Mouse (Mus musculus) cerebellum, adult 2 months (tissue): Measurements from ENCODE around the gene Arid4a. TPM values are rescaled to one million over a fixed set of nuclear protein-coding genes. Genes with fewer than 3 reads are reported as not detected.
A peak's percentile ranks its signal among the peaks of the same experiment; 100 is the strongest.

Experiments used
- DNase-seq, 2 experiments: peaks; one replicate each; pipeline ENCODE4 v3.0.0; 2021
- H3K27ac ChIP-seq: fragments of 200-500 bp; 2 replicates; pipeline ENCODE4 v1.5.1; 2012; ENCODE audit warnings: low read length, control low read depth, inconsistent platforms; ENCODE audit not compliant: insufficient read depth
- H3K27me3 ChIP-seq: fragments of 200-500 bp; 2 replicates; pipeline ENCODE4 v1.6.1; 2012; ENCODE audit warnings: inconsistent platforms, mild to moderate bottlenecking, low read length, moderate library complexity; ENCODE audit not compliant: control insufficient read depth, insufficient read depth
- H3K4me1 ChIP-seq: fragments of 200-500 bp; 2 replicates; pipeline ENCODE4 v1.6.1; 2011; ENCODE audit warnings: low read length; ENCODE audit not compliant: control insufficient read depth, insufficient read depth
- H3K4me3 ChIP-seq: fragments of 200-500 bp; replicated peaks from 2 replicates; pipeline ENCODE3; 2011; ENCODE audit warnings: mild to moderate bottlenecking, low read depth, low read length, control low read depth; ENCODE audit not compliant: insufficient read depth
- CTCF ChIP-seq: fragments of 200-500 bp; IDR thresholded peaks from 2 replicates; pipeline ENCODE4 v1.5.1; 2011; ENCODE audit warnings: low read depth, mild to moderate bottlenecking, control low read depth, low read length, moderate library complexity, borderline replicate concordance; ENCODE audit not compliant: insufficient read depth
- POLR2A ChIP-seq: fragments of 200-500 bp; IDR thresholded peaks from 2 replicates; pipeline ENCODE4 v1.6.1; 2011; ENCODE audit warnings: low read length, control low read depth, borderline replicate concordance; ENCODE audit not compliant: insufficient read depth
- WGBS: fragments of 180-500 bp; shearing (Covaris S2); methylation state at CpG from one replicate; pipeline ENCODE4 v1.1.7; 2018; 5-methylcytosine and 5-hydroxymethylcytosine counted together
- polyA plus RNA-seq: library from polyadenylated mRNA; depleted of rRNA; stranded (reverse); fragments of >200 nt; gene quantifications from 2 replicates; pipeline ENCODE4 v1.2.3, GENCODE M21; 2012

The Arid4a gene
- polyA plus RNA-seq, 1 experiment: 18.5 TPM

- peak overlapping the region; percentile 52; the same call in 1 of the 2 replicates for H3K27ac ChIP-seq
- H3K27me3 ChIP-seq: no peaks in the 10 kb centered on the region
- H3K4me1 ChIP-seq: peaks cover 6% of the 10 kb centered on the region
- DNase-seq: peak; percentile 95 to 97
- H3K4me3 ChIP-seq: peak overlapping the region; percentile 96
- TF ChIP-seq CTCF: no peak
- TF ChIP-seq POLR2A: peak; percentile 39; the same call in 1 of the 2 replicates
- 0% methylated on average over 7 of the region's 7 CpGs for WGBS
Observed at GRCm38 (mm10) chr12:71048117-71048516, 32.3 kb downstream of the Arid4a start.

GRCm38 (mm10) chr12:71048561-71048960, 32.8 kb downstream of the Arid4a start:
- peak overlapping the region; percentile 96 for H3K4me3 ChIP-seq
- TF ChIP-seq CTCF: no peak
- TF ChIP-seq POLR2A: no peak
- H3K4me1 ChIP-seq: peaks cover 6% of the 10 kb centered on the region
- H3K27me3 ChIP-seq: no peaks in the 10 kb centered on the region
- no peak for DNase-seq
- peak overlapping the region; percentile 52; the same call in 1 of the 2 replicates for H3K27ac ChIP-seq
- 3% methylated on average over 1 of the region's 1 CpGs for WGBS

GRCm38 (mm10) chr12:71049596-71050265, 33.9 kb downstream of the Arid4a start:
- DNase-seq: peak; percentile 44 to 59
- peak overlapping the region; percentile 10 for H3K27ac ChIP-seq
- no peaks in the 10 kb centered on the region for H3K27me3 ChIP-seq
- H3K4me1 ChIP-seq: peaks cover 6% of the 10 kb centered on the region
- peak overlapping the region; percentile 59 for H3K4me3 ChIP-seq
- WGBS: 7% methylated on average over 10 of the region's 10 CpGs
- TF ChIP-seq CTCF (no peak), POLR2A (no peak)

GRCm38 (mm10) chr12:71051079-71051478, 35.3 kb downstream of the Arid4a start:
- 61% methylated on average over 3 of the region's 3 CpGs for WGBS
- DNase-seq: peak; percentile 53
- H3K27ac ChIP-seq: no peak overlapping the region
- H3K4me1 ChIP-seq: peaks cover 8% of the 10 kb centered on the region
- peak; percentile 50; the same call in 1 of the 2 replicates for TF ChIP-seq CTCF
- TF ChIP-seq POLR2A: no peak
- no peak overlapping the region for H3K4me3 ChIP-seq
- no peaks in the 10 kb centered on the region for H3K27me3 ChIP-seq

- Histone ChIP-seq H3K27me3 (no peaks in the 10 kb centered on the region), H3K27ac (peak overlapping the region; percentile 43), H3K4me1 (peaks cover 8% of the 10 kb centered on the region), H3K4me3 (no peak overlapping the region)
- 19% methylated on average over 7 of the region's 7 CpGs for WGBS
- TF ChIP-seq POLR2A (no peak), CTCF (no peak)
- DNase-seq: peak; percentile 39 to 41
Observed at GRCm38 (mm10) chr12:71052341-71052995, 36.7 kb downstream of the Arid4a start.

- DNase-seq: peak in 1 of 2 experiments; percentile 18
- no peak for TF ChIP-seq CTCF
- no peak for TF ChIP-seq POLR2A
- Histone ChIP-seq H3K4me1 (peaks cover 8% of the 10 kb centered on the region), H3K4me3 (no peak overlapping the region), H3K27me3 (no peaks in the 10 kb centered on the region), H3K27ac (no peak overlapping the region)
- 66% methylated on average over 1 of the region's 1 CpGs for WGBS
Observed at GRCm38 (mm10) chr12:71053031-71053430, 37.2 kb downstream of the Arid4a start.

- no peak overlapping the region for H3K4me3 ChIP-seq
- no peaks in the 10 kb centered on the region for H3K27me3 ChIP-seq
- H3K4me1 ChIP-seq: peaks cover 8% of the 10 kb centered on the region
- no peak overlapping the region for H3K27ac ChIP-seq
- TF ChIP-seq POLR2A (no peak), CTCF (no peak)
- DNase-seq: no peak
- 91% methylated on average over 1 of the region's 1 CpGs for WGBS
Observed at GRCm38 (mm10) chr12:71053486-71053885, 37.7 kb downstream of the Arid4a start.
